Mouse (Mus musculus) bone marrow, adult 2 months (tissue): ENCODE data around the gene St8sia1.

Experiments used
- CTCF ChIP-seq: fragments of 200-500 bp; IDR thresholded peaks from 2 replicates; pipeline ENCODE4 v1.5.1; 2011; ENCODE audit warnings: low read length, control low read depth; ENCODE audit not compliant: control insufficient read depth, insufficient read depth
- POLR2A ChIP-seq: fragments of 200-500 bp; IDR thresholded peaks from 2 replicates; pipeline ENCODE4 v1.6.1; 2011; ENCODE audit warnings: low read depth, mild to moderate bottlenecking, control low read depth, low read length, borderline replicate concordance; ENCODE audit not compliant: control insufficient read depth

GRCm38 (mm10) chr6:142932144-142932543, 32.1 kb downstream of the St8sia1 start:
- TF ChIP-seq CTCF (no peak), POLR2A (no peak)
